Mouse (Mus musculus) forebrain, embryonic 15.5 days (tissue): ENCODE results near the gene Spon1. TPM values are rescaled to one million over a fixed set of nuclear protein-coding genes. Genes with fewer than 3 reads are reported as not detected.

Experiments
- ATAC-seq: fragments of 200-750 bp; cut with Nextera tagmentation; replicated peaks from 2 replicates; pipeline ENCODE4 v1.8.0; 2017; ENCODE audit warnings: mild to moderate bottlenecking, moderate TSS enrichment, moderate library complexity
- H3K27ac ChIP-seq: fragments of 300-500 bp; sonication (generic); replicated peaks from 2 replicates; pipeline ENCODE4 v1.5.1; 2015; ENCODE audit warnings: mild to moderate bottlenecking, inconsistent platforms
- H3K27me3 ChIP-seq: fragments of 300-500 bp; sonication (generic); 2 replicates; pipeline ENCODE4 v1.6.1; 2015; ENCODE audit warnings: inconsistent platforms
- H3K36me3 ChIP-seq: fragments of 300-500 bp; sonication (generic); 2 replicates; pipeline ENCODE4 v1.6.1; 2015; ENCODE audit warnings: mild to moderate bottlenecking, inconsistent platforms
- H3K4me1 ChIP-seq: fragments of 300-500 bp; sonication (generic); 2 replicates; pipeline ENCODE4 v1.6.1; 2015; ENCODE audit warnings: inconsistent platforms
- H3K4me2 ChIP-seq: fragments of 300-500 bp; sonication (generic); replicated peaks from 2 replicates; pipeline ENCODE4 v1.6.1; 2015; ENCODE audit warnings: mild to moderate bottlenecking, inconsistent platforms
- H3K4me3 ChIP-seq: fragments of 300-500 bp; sonication (generic); 2 replicates; pipeline ENCODE4 v1.5.1; 2015; ENCODE audit warnings: mild to moderate bottlenecking, inconsistent platforms
- H3K9ac ChIP-seq: fragments of 300-500 bp; sonication (generic); replicated peaks from 2 replicates; pipeline ENCODE4 v1.6.1; 2015; ENCODE audit warnings: mild to moderate bottlenecking, inconsistent platforms
- H3K9me3 ChIP-seq: fragments of 300-500 bp; sonication (generic); 2 replicates; pipeline ENCODE4 v1.6.1; 2016; ENCODE audit warnings: inconsistent platforms
- WGBS: fragments of 180-500 bp; shearing (Covaris S2); methylation state at CpG from one replicate; pipeline ENCODE4 v1.1.7; 2015; ENCODE audit warnings: mixed read lengths; 5-methylcytosine and 5-hydroxymethylcytosine counted together
- polyA plus RNA-seq: library from polyadenylated mRNA; unstranded; fragments of >200 nt; fragmentation: Nextera tagmentation; extraction: Ambion mirVana; gene quantifications from 2 replicates; pipeline ENCODE4 v1.2.1, GENCODE M21; 2015

Spon1 gene
- polyA plus RNA-seq, 1 experiment from 2014 or later, result 16.3 TPM

DNA sequence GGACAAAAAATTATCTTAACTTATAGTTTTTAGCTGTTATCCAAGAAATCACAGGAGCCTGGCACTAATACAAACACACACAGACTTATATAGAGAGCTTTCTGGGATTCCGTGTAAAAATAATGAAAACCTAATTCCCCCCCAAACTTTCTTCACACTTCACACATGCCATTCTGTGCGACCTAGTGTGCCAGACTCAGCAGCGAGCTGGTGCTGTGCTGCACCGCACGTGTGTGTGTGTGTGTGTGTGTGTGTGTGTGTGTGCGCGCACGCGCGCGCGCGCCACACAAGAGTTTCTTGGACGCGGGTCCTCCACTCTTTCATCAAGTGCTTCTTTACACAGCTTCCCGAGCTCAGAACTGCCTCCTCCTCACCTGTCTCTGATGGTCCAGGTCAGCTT lies 292.4 kb downstream of the Spon1 start:
- H3K4me1 ChIP-seq, result peaks cover 17% of the 10 kb centered on the region; the same call in 1 of the 2 replicates
- no peak overlapping the region for H3K4me3 ChIP-seq
- H3K9ac ChIP-seq, result no peak overlapping the region
- no peaks in the 10 kb centered on the region for H3K36me3 ChIP-seq
- 76% methylated on average over 16 of the region's 16 CpGs for WGBS
- ATAC-seq, result peak; percentile 72; the same call in 1 of the 2 replicates
- H3K27me3 ChIP-seq, result no peaks in the 10 kb centered on the region
- no peaks in the 10 kb centered on the region for H3K9me3 ChIP-seq
- peak overlapping the region; percentile 50 for H3K27ac ChIP-seq
- no peak overlapping the region for H3K4me2 ChIP-seq

- Histone ChIP-seq H3K36me3 (no peaks in the 10 kb centered on the region), H3K4me2 (no peak overlapping the region), H3K9me3 (no peaks in the 10 kb centered on the region), H3K27ac (peak overlapping the region; percentile 85), H3K27me3 (no peaks in the 10 kb centered on the region), H3K4me3 (no peak overlapping the region), H3K4me1 (peaks cover 17% of the 10 kb centered on the region; the same call in 1 of the 2 replicates), H3K9ac (no peak overlapping the region)
- 75% methylated on average over 6 of the region's 6 CpGs for WGBS
- ATAC-seq, result peak; percentile 29; the same call in 1 of the 2 replicates
Observed at GRCm38 (mm10) chr7:114058927-114059441, 293.2 kb downstream of the Spon1 start.

GRCm38 (mm10) chr7:114060445-114060844 lies 294.6 kb downstream of the Spon1 start:
- H3K4me1 ChIP-seq, result peaks cover 17% of the 10 kb centered on the region; the same call in 1 of the 2 replicates
- no peak for ATAC-seq
- peak overlapping the region; percentile 85; the same call in 1 of the 2 replicates for H3K27ac ChIP-seq
- no peaks in the 10 kb centered on the region for H3K36me3 ChIP-seq
- H3K9me3 ChIP-seq, result no peaks in the 10 kb centered on the region
- no peaks in the 10 kb centered on the region for H3K27me3 ChIP-seq
- no peak overlapping the region for H3K4me2 ChIP-seq
- WGBS, result 97% methylated on average over 6 of the region's 6 CpGs
- no peak overlapping the region for H3K4me3 ChIP-seq
- no peak overlapping the region for H3K9ac ChIP-seq

- no peak for ATAC-seq
- Histone ChIP-seq H3K27me3 (no peaks in the 10 kb centered on the region), H3K36me3 (no peaks in the 10 kb centered on the region), H3K9ac (no peak overlapping the region), H3K4me1 (peaks cover 25% of the 10 kb centered on the region), H3K4me3 (no peak overlapping the region), H3K27ac (no peak overlapping the region), H3K9me3 (no peaks in the 10 kb centered on the region), H3K4me2 (no peak overlapping the region)
- WGBS, result 54% methylated on average over 1 of the region's 1 CpGs
Observed at GRCm38 (mm10) chr7:114062451-114062850, 296.7 kb downstream of the Spon1 start.

- no peak overlapping the region for H3K4me2 ChIP-seq
- no peaks in the 10 kb centered on the region for H3K27me3 ChIP-seq
- no peaks in the 10 kb centered on the region for H3K9me3 ChIP-seq
- H3K4me1 ChIP-seq, result peaks cover 18% of the 10 kb centered on the region
- no peak for ATAC-seq
- H3K27ac ChIP-seq, result no peak overlapping the region
- H3K9ac ChIP-seq, result no peak overlapping the region
- H3K4me3 ChIP-seq, result no peak overlapping the region
- 65% methylated on average over 8 of the region's 8 CpGs for WGBS
- H3K36me3 ChIP-seq, result no peaks in the 10 kb centered on the region
Observed at GRCm38 (mm10) chr7:114063534-114063933, 297.7 kb downstream of the Spon1 start.

DNA sequence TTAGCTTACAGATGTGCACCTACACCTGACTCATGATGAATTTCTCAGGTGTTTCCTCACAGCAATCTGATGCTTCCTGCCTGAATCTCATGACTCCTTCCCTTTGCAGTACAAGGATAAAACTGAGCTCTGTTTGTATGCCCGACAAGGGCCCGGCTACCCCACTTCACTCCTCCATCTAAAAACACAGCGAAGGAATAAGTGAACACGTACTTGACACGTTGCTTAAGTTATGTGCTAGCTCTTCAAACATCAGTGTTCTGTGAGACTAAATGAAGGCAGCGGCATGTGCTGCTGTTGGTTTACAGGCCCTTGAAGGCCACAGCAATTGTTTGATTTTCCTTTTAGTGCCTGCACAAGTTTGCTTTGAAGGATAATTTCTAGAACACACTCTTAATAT lies 298.2 kb downstream of the Spon1 start:
- peaks cover 18% of the 10 kb centered on the region for H3K4me1 ChIP-seq
- no peaks in the 10 kb centered on the region for H3K27me3 ChIP-seq
- no peak overlapping the region for H3K4me2 ChIP-seq
- no peak overlapping the region for H3K4me3 ChIP-seq
- ATAC-seq, result no peak
- 85% methylated on average over 6 of the region's 6 CpGs for WGBS
- no peak overlapping the region for H3K27ac ChIP-seq
- no peaks in the 10 kb centered on the region for H3K36me3 ChIP-seq
- no peak overlapping the region for H3K9ac ChIP-seq
- H3K9me3 ChIP-seq, result no peaks in the 10 kb centered on the region

- Histone ChIP-seq H3K9me3 (no peaks in the 10 kb centered on the region), H3K27ac (no peak overlapping the region), H3K36me3 (no peaks in the 10 kb centered on the region), H3K27me3 (no peaks in the 10 kb centered on the region), H3K9ac (no peak overlapping the region), H3K4me1 (peaks cover 8% of the 10 kb centered on the region), H3K4me3 (no peak overlapping the region), H3K4me2 (no peak overlapping the region)
- ATAC-seq, result no peak
- WGBS, result 38% methylated on average over 11 of the region's 11 CpGs
Observed at GRCm38 (mm10) chr7:114065407-114066185, 299.8 kb downstream of the Spon1 start.

DNA sequence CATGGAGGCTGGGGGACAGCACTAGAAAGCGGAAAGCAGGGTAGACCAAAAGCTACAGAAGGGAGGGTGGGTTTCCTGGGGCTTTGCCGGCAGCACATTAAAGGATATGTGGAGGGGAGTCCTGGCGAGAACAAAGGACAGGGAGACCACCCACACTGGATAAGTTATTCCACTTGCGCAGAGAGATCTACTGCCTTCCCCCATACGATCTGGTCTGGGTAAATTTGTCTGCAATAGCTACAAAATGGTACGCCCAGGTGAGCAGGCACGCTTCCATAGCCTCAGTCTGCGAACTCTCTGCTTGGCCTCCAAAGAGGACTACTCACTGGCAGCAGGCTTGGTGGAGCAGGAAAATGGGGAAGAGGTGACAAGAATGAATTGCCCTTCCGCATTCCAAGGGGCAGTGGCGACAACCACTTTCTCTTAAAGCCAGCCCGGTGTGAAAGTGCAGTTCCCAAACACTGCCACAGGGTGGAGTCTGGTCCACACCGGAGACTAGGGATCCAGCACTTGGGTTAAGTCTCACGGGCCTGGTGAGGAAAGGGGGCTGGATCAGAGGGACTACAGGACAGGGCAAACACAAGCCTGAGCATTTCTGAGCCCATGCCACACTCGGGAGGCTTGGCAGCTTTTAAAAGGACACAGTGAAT lies 300.9 kb downstream of the Spon1 start:
- Histone ChIP-seq H3K9me3 (no peaks in the 10 kb centered on the region), H3K4me3 (peak overlapping the region; percentile 27), H3K27ac (no peak overlapping the region), H3K36me3 (no peaks in the 10 kb centered on the region), H3K9ac (no peak overlapping the region), H3K27me3 (no peaks in the 10 kb centered on the region), H3K4me2 (peak overlapping the region; percentile 44), H3K4me1 (peaks cover 8% of the 10 kb centered on the region)
- 9% methylated on average over 14 of the region's 14 CpGs for WGBS
- ATAC-seq, result peak; percentile 81

DNA sequence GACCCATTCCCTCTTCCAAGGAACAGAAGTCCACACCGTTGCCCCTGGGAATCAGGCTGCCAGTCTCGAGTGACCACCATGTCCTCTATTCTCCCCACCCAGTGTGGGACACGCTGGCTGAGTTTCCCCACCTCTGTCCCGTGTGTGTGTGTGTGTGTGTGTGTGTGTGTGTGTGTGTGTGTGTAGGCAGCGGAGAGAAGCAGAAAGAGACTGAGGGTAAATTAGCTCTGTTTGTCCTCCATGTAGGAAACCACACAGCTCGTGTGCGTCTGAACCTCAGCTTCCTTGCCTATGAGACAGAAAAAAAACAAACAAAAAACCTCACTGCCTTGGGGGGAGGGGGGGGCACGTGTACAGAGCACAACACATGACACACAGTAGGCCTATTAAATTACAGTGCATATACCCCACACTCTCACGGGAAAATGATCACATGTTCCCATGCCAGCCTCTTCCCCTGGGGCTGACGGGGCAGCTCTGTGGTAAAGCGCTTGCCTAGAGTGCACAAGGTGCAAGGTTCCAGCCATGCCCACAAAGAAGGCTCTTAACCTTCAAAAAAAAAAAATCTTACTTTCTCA lies 303.2 kb downstream of the Spon1 start:
- no peak for ATAC-seq
- 87% methylated on average over 11 of the region's 11 CpGs for WGBS
- Histone ChIP-seq H3K9ac (no peak overlapping the region), H3K4me3 (no peak overlapping the region), H3K27me3 (no peaks in the 10 kb centered on the region), H3K4me2 (no peak overlapping the region), H3K4me1 (peaks cover 11% of the 10 kb centered on the region), H3K9me3 (no peaks in the 10 kb centered on the region), H3K36me3 (no peaks in the 10 kb centered on the region), H3K27ac (no peak overlapping the region)

GRCm38 (mm10) chr7:114069726-114070457 lies 304.1 kb downstream of the Spon1 start:
- Histone ChIP-seq H3K9me3 (no peaks in the 10 kb centered on the region), H3K9ac (no peak overlapping the region), H3K27me3 (no peaks in the 10 kb centered on the region), H3K4me3 (no peak overlapping the region), H3K27ac (no peak overlapping the region), H3K4me1 (peaks cover 11% of the 10 kb centered on the region), H3K4me2 (no peak overlapping the region), H3K36me3 (no peaks in the 10 kb centered on the region)
- no peak for ATAC-seq
- 85% methylated on average over 11 of the region's 11 CpGs for WGBS

DNA sequence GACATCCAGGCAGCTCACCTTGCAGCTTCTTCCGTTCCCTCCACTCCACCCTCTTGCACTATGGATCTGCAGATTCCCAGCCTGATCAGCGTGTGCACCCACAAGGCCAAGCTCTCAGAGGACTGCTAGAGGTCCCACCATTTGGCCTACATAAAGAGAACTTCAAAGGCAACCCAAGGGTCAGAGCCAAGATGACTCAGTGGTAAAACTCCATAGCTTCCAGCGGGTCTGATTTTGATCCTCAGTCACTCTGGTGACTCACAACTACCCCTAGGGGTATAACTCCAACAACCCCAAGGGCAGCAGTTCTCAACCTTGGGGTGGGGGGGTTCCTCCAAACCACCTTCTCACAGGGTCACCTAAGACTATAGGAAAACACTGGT lies 304.7 kb downstream of the Spon1 start:
- Histone ChIP-seq H3K9me3 (no peaks in the 10 kb centered on the region), H3K4me2 (no peak overlapping the region), H3K36me3 (no peaks in the 10 kb centered on the region), H3K4me3 (no peak overlapping the region), H3K9ac (no peak overlapping the region), H3K27ac (no peak overlapping the region), H3K27me3 (no peaks in the 10 kb centered on the region), H3K4me1 (peaks cover 11% of the 10 kb centered on the region)
- ATAC-seq, result no peak
- 94% methylated on average over 3 of the region's 3 CpGs for WGBS

GRCm38 (mm10) chr7:114071395-114071794 lies 305.6 kb downstream of the Spon1 start:
- no peak for ATAC-seq
- no peaks in the 10 kb centered on the region for H3K27me3 ChIP-seq
- H3K36me3 ChIP-seq, result no peaks in the 10 kb centered on the region
- peaks cover 7% of the 10 kb centered on the region for H3K4me1 ChIP-seq
- H3K9me3 ChIP-seq, result no peaks in the 10 kb centered on the region
- no peak overlapping the region for H3K9ac ChIP-seq
- no peak overlapping the region for H3K4me2 ChIP-seq
- no peak overlapping the region for H3K27ac ChIP-seq
- 84% methylated on average over 5 of the region's 5 CpGs for WGBS
- no peak overlapping the region for H3K4me3 ChIP-seq
